Mouse (Mus musculus) midbrain, embryonic 12.5 days (tissue): ENCODE measurements around the gene Pknox2. TPM values are rescaled to one million over a fixed set of nuclear protein-coding genes. Genes with fewer than 3 reads are reported as not detected.

ENCODE experiments used
- ATAC-seq: fragments of 200-750 bp; cut with Nextera tagmentation; 2 replicates; pipeline ENCODE4 v1.8.0; 2017; ENCODE audit warnings: low read depth, moderate TSS enrichment, moderate library complexity; ENCODE audit not compliant: low FRiP score
- H3K27ac ChIP-seq: fragments of 300-500 bp; sonication (generic); replicated peaks from 2 replicates; pipeline ENCODE4 v1.5.1; 2016; ENCODE audit warnings: mild to moderate bottlenecking
- H3K27me3 ChIP-seq: fragments of 300-500 bp; sonication (generic); 2 replicates; pipeline ENCODE4 v1.6.1; 2016; ENCODE audit warnings: mild to moderate bottlenecking
- H3K36me3 ChIP-seq: fragments of 300-500 bp; sonication (generic); 2 replicates; pipeline ENCODE4 v1.6.1; 2016
- H3K4me1 ChIP-seq: fragments of 300-500 bp; sonication (generic); 2 replicates; pipeline ENCODE4 v1.6.1; 2016
- H3K4me2 ChIP-seq: fragments of 300-500 bp; sonication (generic); replicated peaks from 2 replicates; pipeline ENCODE4 v1.6.1; 2016; ENCODE audit warnings: mild to moderate bottlenecking, moderate library complexity
- H3K4me3 ChIP-seq: fragments of 300-500 bp; sonication (generic); 2 replicates; pipeline ENCODE4 v1.5.1; 2016; ENCODE audit warnings: mild to moderate bottlenecking
- H3K9ac ChIP-seq: fragments of 300-500 bp; sonication (generic); replicated peaks from 2 replicates; pipeline ENCODE4 v1.6.1; 2016; ENCODE audit warnings: mild to moderate bottlenecking, moderate library complexity
- H3K9me3 ChIP-seq: fragments of 300-500 bp; sonication (generic); 2 replicates; pipeline ENCODE4 v1.6.1; 2016; ENCODE audit warnings: mild to moderate bottlenecking
- WGBS: fragments of 180-500 bp; shearing (Covaris S2); methylation state at CpG from one replicate; pipeline ENCODE4 v1.1.7; 2016; 5-methylcytosine and 5-hydroxymethylcytosine counted together
- polyA plus RNA-seq: library from polyadenylated mRNA; unstranded; fragments of >200 nt; fragmentation: Nextera tagmentation; extraction: Ambion mirVana; gene quantifications from 2 replicates; pipeline ENCODE4 v1.2.1, GENCODE M21; 2016

Gene Pknox2
- polyA plus RNA-seq, 1 experiment from 2014 or later, result 33.7 TPM

GRCm38 (mm10) chr9:37094230-37094990 lies 52.8 kb downstream of the Pknox2 start:
- no peak overlapping the region for H3K4me3 ChIP-seq
- H3K9ac ChIP-seq, result no peak overlapping the region
- H3K4me2 ChIP-seq, result no peak overlapping the region
- 0 out of 2 replicates have a peak overlapping the region, but pooled peaks have one; percentile 7 for H3K27ac ChIP-seq
- H3K36me3 ChIP-seq, result no peaks in the 10 kb centered on the region
- peaks cover 47% of the 10 kb centered on the region for H3K4me1 ChIP-seq
- WGBS, result 35% methylated on average over 11 of the region's 11 CpGs
- ATAC-seq, result no peak
- H3K9me3 ChIP-seq, result no peaks in the 10 kb centered on the region
- peaks cover 8% of the 10 kb centered on the region; the same call in 1 of the 2 replicates for H3K27me3 ChIP-seq

DNA sequence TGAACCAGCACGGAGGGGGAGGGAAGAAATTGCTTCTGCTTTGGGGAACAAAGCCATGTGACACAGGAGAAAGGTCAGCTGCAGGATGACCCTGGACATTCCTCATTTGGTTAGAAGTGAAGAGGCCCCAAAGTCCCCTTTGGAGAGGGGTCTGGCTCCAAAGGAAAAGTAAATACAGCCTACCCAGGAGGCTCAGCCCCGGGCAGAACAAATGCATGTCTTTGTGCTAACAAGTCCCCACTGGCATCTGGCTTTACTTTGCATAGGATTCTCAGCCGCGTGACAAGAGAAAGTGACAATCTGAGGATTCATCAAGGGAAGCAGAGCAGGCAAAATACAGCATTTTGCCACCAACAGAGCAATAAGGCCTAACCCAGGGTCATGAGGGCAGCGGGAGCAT lies 54.1 kb downstream of the Pknox2 start:
- Histone ChIP-seq H3K9me3 (no peaks in the 10 kb centered on the region), H3K4me3 (no peak overlapping the region), H3K27ac (peak overlapping the region; percentile 76), H3K4me2 (0 out of 2 replicates have a peak overlapping the region, but pooled peaks have one; percentile 11), H3K27me3 (peaks cover 8% of the 10 kb centered on the region; the same call in 1 of the 2 replicates), H3K4me1 (peaks cover 47% of the 10 kb centered on the region), H3K9ac (peak overlapping the region; percentile 24; the same call in 1 of the 2 replicates), H3K36me3 (no peaks in the 10 kb centered on the region)
- peak; percentile 73 for ATAC-seq
- 0% methylated on average over 5 of the region's 5 CpGs for WGBS

- no peak for ATAC-seq
- H3K9ac ChIP-seq, result no peak overlapping the region
- peaks cover 46% of the 10 kb centered on the region for H3K4me1 ChIP-seq
- 43% methylated on average over 6 of the region's 6 CpGs for whole genome bisulfite sequencing
- H3K36me3 ChIP-seq, result no peaks in the 10 kb centered on the region
- no peak overlapping the region for H3K4me3 ChIP-seq
- no peak overlapping the region for H3K27ac ChIP-seq
- no peaks in the 10 kb centered on the region for H3K9me3 ChIP-seq
- H3K27me3 ChIP-seq, result no peaks in the 10 kb centered on the region
- no peak overlapping the region for H3K4me2 ChIP-seq
Observed at GRCm38 (mm10) chr9:37089894-37090652, 57.1 kb downstream of the Pknox2 start.

DNA sequence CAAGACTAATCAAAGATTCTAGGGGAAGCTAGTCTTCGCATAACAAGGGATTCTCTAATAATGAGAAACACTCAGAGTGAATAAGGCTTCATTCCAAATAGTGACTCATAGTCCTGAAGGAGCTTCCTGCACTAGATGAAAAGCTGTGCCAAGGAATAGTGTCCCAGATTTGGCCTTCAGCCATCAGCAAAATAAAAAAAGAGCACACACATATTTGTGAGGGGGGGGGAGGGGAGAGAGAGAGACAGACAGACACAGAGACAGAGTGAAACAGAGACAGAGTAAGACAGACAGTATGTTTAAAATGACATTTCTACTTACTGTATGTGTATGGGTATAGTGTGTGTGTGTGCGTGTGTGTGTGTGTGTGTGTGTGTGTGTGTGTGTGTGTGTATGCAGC lies 61.8 kb downstream of the Pknox2 start:
- Histone ChIP-seq H3K4me2 (no peak overlapping the region), H3K9me3 (no peaks in the 10 kb centered on the region), H3K36me3 (no peaks in the 10 kb centered on the region; the same call in 1 of the 2 replicates), H3K4me1 (peaks cover 19% of the 10 kb centered on the region), H3K27me3 (no peaks in the 10 kb centered on the region), H3K27ac (no peak overlapping the region), H3K9ac (no peak overlapping the region), H3K4me3 (no peak overlapping the region)
- whole genome bisulfite sequencing, result 61% methylated on average over 2 of the region's 2 CpGs
- ATAC-seq, result no peak

DNA sequence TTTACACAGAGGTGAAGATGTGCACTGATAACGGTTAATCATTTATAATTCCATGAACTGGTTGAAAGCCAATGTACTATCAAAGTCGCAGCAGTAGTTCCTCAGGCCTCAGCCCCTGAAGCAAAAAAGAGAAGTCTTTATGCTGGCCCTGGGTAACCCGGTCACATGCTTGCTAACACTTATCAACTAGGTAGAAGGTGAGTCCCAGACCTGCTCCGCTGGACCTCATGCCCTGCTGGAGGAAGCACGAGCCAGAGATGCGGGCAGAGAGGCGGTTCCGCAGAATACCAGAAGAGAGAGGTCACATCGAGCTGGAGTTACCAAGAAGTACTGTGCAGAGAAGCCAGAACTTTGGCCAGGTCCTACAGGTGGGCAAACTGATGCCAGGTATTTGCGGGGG lies 65.0 kb downstream of the Pknox2 start:
- H3K27ac ChIP-seq, result no peak overlapping the region
- H3K9me3 ChIP-seq, result no peaks in the 10 kb centered on the region
- H3K36me3 ChIP-seq, result no peaks in the 10 kb centered on the region; the same call in 1 of the 2 replicates
- WGBS, result 96% methylated on average over 10 of the region's 10 CpGs
- H3K27me3 ChIP-seq, result no peaks in the 10 kb centered on the region
- peaks cover 15% of the 10 kb centered on the region for H3K4me1 ChIP-seq
- H3K4me2 ChIP-seq, result no peak overlapping the region
- no peak overlapping the region for H3K4me3 ChIP-seq
- no peak for ATAC-seq
- H3K9ac ChIP-seq, result no peak overlapping the region

GRCm38 (mm10) chr9:37080309-37080708 lies 66.9 kb downstream of the Pknox2 start:
- Histone ChIP-seq H3K9me3 (no peaks in the 10 kb centered on the region), H3K4me2 (no peak overlapping the region), H3K27ac (no peak overlapping the region), H3K9ac (no peak overlapping the region), H3K27me3 (no peaks in the 10 kb centered on the region), H3K4me1 (peaks cover 24% of the 10 kb centered on the region), H3K36me3 (no peaks in the 10 kb centered on the region; the same call in 1 of the 2 replicates), H3K4me3 (no peak overlapping the region)
- WGBS, result 93% methylated on average over 6 of the region's 6 CpGs
- ATAC-seq, result no peak

DNA sequence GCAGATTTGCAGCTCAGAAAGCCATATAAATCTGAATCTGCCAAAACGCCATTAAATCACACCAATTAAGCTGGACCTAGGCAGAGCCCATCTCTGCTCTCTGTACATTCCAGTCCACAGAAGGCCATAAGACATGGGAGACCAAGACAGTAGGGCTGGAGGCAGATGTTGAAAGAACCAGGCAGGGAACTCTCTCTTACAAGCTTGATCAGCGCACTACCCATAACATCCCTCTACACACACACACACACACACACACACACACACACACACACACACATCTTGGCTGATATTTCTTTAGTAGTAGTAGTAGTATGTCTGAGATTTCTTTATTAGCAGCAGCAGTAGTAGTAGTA lies 70.2 kb downstream of the Pknox2 start:
- H3K9ac ChIP-seq, result no peak overlapping the region
- H3K27me3 ChIP-seq, result no peaks in the 10 kb centered on the region
- peaks cover 28% of the 10 kb centered on the region for H3K4me1 ChIP-seq
- no peak overlapping the region for H3K4me3 ChIP-seq
- peak overlapping the region; percentile 29; the same call in 1 of the 2 replicates for H3K4me2 ChIP-seq
- no peaks in the 10 kb centered on the region for H3K36me3 ChIP-seq
- H3K27ac ChIP-seq, result peak overlapping the region; percentile 60
- WGBS, result 57% methylated on average over 2 of the region's 2 CpGs
- no peaks in the 10 kb centered on the region for H3K9me3 ChIP-seq
- no peak; the same call in 1 of the 2 replicates for ATAC-seq

DNA sequence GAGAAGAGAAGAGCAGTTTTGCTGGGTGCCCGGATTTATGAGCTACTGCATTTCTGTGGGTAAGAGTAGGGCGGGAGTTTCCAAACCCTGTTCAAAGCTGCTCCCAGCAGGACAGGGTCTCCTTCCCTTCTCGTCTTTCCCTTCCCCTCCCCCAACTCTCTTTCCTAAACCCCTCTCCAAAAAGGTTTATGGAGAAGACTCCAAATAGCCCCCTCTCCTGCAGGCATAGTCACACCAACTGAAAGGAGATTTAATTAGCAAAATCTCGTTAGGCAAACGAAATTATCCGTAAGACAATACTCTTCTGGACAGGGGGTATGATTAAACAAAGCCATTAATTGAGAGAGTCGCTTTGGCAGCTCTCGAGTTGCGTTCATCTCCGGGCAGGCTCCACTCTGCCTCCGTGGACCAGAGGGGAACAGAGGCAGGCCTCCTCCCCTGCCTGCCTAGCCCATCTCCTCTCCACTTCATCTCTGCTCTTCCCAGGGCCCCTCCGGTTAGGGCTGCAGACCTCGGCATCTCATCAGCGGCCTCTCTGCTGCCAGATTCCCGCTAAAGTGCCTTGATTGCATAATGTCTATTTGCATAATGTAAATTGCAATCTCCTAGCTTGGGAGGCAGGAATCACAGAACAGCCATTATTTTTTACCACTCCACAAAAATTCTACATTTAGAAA lies 70.7 kb downstream of the Pknox2 start:
- Histone ChIP-seq H3K4me2 (peak overlapping the region; percentile 29; the same call in 1 of the 2 replicates), H3K27ac (peak overlapping the region; percentile 60), H3K27me3 (no peaks in the 10 kb centered on the region), H3K9ac (no peak overlapping the region), H3K36me3 (no peaks in the 10 kb centered on the region), H3K4me3 (no peak overlapping the region), H3K9me3 (no peaks in the 10 kb centered on the region), H3K4me1 (peaks cover 28% of the 10 kb centered on the region)
- ATAC-seq, result peak; percentile 82
- 3% methylated on average over 15 of the region's 15 CpGs for WGBS

DNA sequence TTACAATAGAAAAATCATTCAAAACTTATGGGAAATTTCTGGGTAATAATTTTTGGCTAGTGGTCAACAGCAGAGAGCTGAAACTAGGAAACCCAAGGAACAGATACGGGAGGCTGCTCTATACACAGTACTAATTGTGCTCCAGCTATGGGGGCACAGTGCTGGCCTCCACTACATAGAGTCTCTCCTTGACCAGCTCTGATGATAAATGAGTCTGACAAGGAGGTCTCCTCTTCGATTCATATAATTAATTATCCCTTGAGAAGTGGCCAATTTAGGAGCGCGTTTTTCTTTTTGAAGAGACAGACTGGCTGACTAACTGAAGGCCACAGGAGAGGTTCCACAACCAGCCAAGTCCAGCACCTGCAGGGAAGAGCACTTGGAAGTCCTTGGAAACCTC lies 71.3 kb downstream of the Pknox2 start:
- no peak overlapping the region for H3K4me3 ChIP-seq
- no peak for ATAC-seq
- H3K36me3 ChIP-seq, result no peaks in the 10 kb centered on the region
- H3K9ac ChIP-seq, result no peak overlapping the region
- H3K4me2 ChIP-seq, result no peak overlapping the region
- peaks cover 34% of the 10 kb centered on the region for H3K4me1 ChIP-seq
- H3K27me3 ChIP-seq, result no peaks in the 10 kb centered on the region
- WGBS, result 62% methylated on average over 4 of the region's 4 CpGs
- no peak overlapping the region for H3K27ac ChIP-seq
- no peaks in the 10 kb centered on the region for H3K9me3 ChIP-seq

GRCm38 (mm10) chr9:37069391-37070312 lies 77.6 kb downstream of the Pknox2 start:
- no peaks in the 10 kb centered on the region for H3K27me3 ChIP-seq
- H3K4me3 ChIP-seq, result no peak overlapping the region
- H3K4me2 ChIP-seq, result no peak overlapping the region
- no peak for ATAC-seq
- no peak overlapping the region for H3K9ac ChIP-seq
- H3K27ac ChIP-seq, result no peak overlapping the region
- H3K4me1 ChIP-seq, result peaks cover 37% of the 10 kb centered on the region
- H3K36me3 ChIP-seq, result no peaks in the 10 kb centered on the region
- 93% methylated on average over 6 of the region's 6 CpGs for WGBS
- no peaks in the 10 kb centered on the region for H3K9me3 ChIP-seq

GRCm38 (mm10) chr9:37067473-37067830 lies 79.8 kb downstream of the Pknox2 start:
- peak overlapping the region; percentile 39; the same call in 1 of the 2 replicates for H3K27ac ChIP-seq
- WGBS, result 76% methylated on average over 5 of the region's 5 CpGs
- no peaks in the 10 kb centered on the region for H3K27me3 ChIP-seq

More at GRCm38 (mm10) chr9:37067473-37067830, 79.8 kb downstream of the Pknox2 start:
- Histone ChIP-seq H3K4me3 (no peak overlapping the region), H3K9me3 (no peaks in the 10 kb centered on the region), H3K4me2 (no peak overlapping the region), H3K4me1 (peaks cover 32% of the 10 kb centered on the region), H3K9ac (no peak overlapping the region), H3K36me3 (no peaks in the 10 kb centered on the region)
- ATAC-seq, result peak; percentile 47; the same call in 1 of the 2 replicates
